Mouse (Mus musculus) forebrain, embryonic 16.5 days (tissue): ENCODE measurements around the gene C130079G13Rik. TPM values are rescaled to one million over a fixed set of nuclear protein-coding genes. Genes with fewer than 3 reads are reported as not detected.
"Not testable (repeated sequence)": the region's sequence is repeated elsewhere in the genome, so short reads cannot be mapped to it uniquely, and the experiment has no call there.

Experiments
- ATAC-seq: fragments of 200-750 bp; cut with Nextera tagmentation; 2 replicates; pipeline ENCODE4 v1.8.0; 2017; ENCODE audit warnings: mild to moderate bottlenecking, moderate library complexity
- H3K27ac ChIP-seq: fragments of 300-500 bp; sonication (generic); 2 replicates; pipeline ENCODE4 v1.5.1; 2014; ENCODE audit warnings: low read length, control low read depth
- H3K27me3 ChIP-seq: fragments of 300-500 bp; sonication (generic); replicated peaks from 2 replicates; pipeline ENCODE4 v1.6.1; 2014; ENCODE audit warnings: low read length; ENCODE audit not compliant: control insufficient read depth, insufficient read depth
- H3K36me3 ChIP-seq: fragments of 300-500 bp; sonication (generic); 2 replicates; pipeline ENCODE4 v1.6.1; 2014; ENCODE audit not compliant: control insufficient read depth, insufficient read depth
- H3K4me1 ChIP-seq: fragments of 300-500 bp; sonication (generic); replicated peaks from 2 replicates; pipeline ENCODE4 v1.6.1; 2014; ENCODE audit warnings: low read length; ENCODE audit not compliant: control insufficient read depth, insufficient read depth
- H3K4me2 ChIP-seq: fragments of 300-500 bp; sonication (generic); 2 replicates; pipeline ENCODE4 v1.6.1; 2014; ENCODE audit warnings: mild to moderate bottlenecking, low read length, control low read depth
- H3K4me3 ChIP-seq: fragments of 300-500 bp; sonication (generic); replicated peaks from 2 replicates; pipeline ENCODE4 v1.5.1; 2014; ENCODE audit warnings: mild to moderate bottlenecking, low read length, control low read depth
- H3K9ac ChIP-seq: fragments of 300-500 bp; sonication (generic); replicated peaks from 2 replicates; pipeline ENCODE4 v1.6.1; 2014; ENCODE audit warnings: low read depth, low read length, control low read depth
- H3K9me3 ChIP-seq: fragments of 300-500 bp; sonication (generic); 2 replicates; pipeline ENCODE4 v1.6.1; 2016; ENCODE audit warnings: low read length; ENCODE audit not compliant: control insufficient read depth
- WGBS: fragments of 180-500 bp; shearing (Covaris S2); extraction: QIAGEN DNeasy Blood & Tissue Kit; methylation state at CpG from one replicate; pipeline ENCODE4 v1.1.7; 2014; 5-methylcytosine and 5-hydroxymethylcytosine counted together
- polyA plus RNA-seq: library from polyadenylated mRNA; unstranded; fragments of >200 nt; fragmentation: Nextera tagmentation; extraction: Ambion mirVana; gene quantifications from 2 replicates; pipeline ENCODE4 v1.2.1, GENCODE M21; 2015

The C130079G13Rik gene
- not detected in 2 replicates for polyA plus RNA-seq

GRCm38 (mm10) chr3:59924914-59925313, at the start of gene C130079G13Rik:
C130079G13Rik (plus strand) TSS chr3:59925214.
- H3K9me3 ChIP-seq, result no peaks in the 10 kb centered on the region
- H3K27me3 ChIP-seq, result no peaks in the 10 kb centered on the region
- H3K27ac ChIP-seq, result no peak within 1 kb of the TSS
- H3K9ac ChIP-seq, result no peak within 1 kb of the TSS
- H3K4me1 ChIP-seq, result no peaks in the 10 kb centered on the region
- H3K4me2 ChIP-seq, result no peak within 1 kb of the TSS
- no peak for ATAC-seq
- H3K4me3 ChIP-seq, result no peak within 1 kb of the TSS
- no peaks in the 10 kb centered on the region for H3K36me3 ChIP-seq
- 90% methylated on average over 2 of the region's 2 CpGs for WGBS

- not testable (repeated sequence) for H3K27me3 ChIP-seq, H3K27ac ChIP-seq, H3K9me3 ChIP-seq, H3K4me2 ChIP-seq, H3K4me1 ChIP-seq, H3K36me3 ChIP-seq, ATAC-seq, H3K9ac ChIP-seq, H3K4me3 ChIP-seq
- WGBS, result 6% methylated on average over 1 of the region's 1 CpGs
These were observed 47.4 kb upstream of the C130079G13Rik start for GRCm38 (mm10) chr3:59877601-59878000.

- not testable (repeated sequence) for H3K4me1 ChIP-seq, H3K4me2 ChIP-seq, H3K4me3 ChIP-seq, H3K27me3 ChIP-seq, H3K27ac ChIP-seq, H3K9ac ChIP-seq, ATAC-seq, H3K36me3 ChIP-seq, H3K9me3 ChIP-seq
- 73% methylated on average over 7 of the region's 7 CpGs for WGBS
These were observed 45.0 kb upstream of the C130079G13Rik start for GRCm38 (mm10) chr3:59879801-59880554.

- Histone ChIP-seq H3K4me2 (no peak overlapping the region), H3K27ac (no peak overlapping the region), H3K9me3 (no peaks in the 10 kb centered on the region), H3K36me3 (no peaks in the 10 kb centered on the region), H3K27me3 (no peaks in the 10 kb centered on the region), H3K4me3 (no peak overlapping the region), H3K4me1 (no peaks in the 10 kb centered on the region), H3K9ac (no peak overlapping the region)
- no peak for ATAC-seq
- WGBS, result 90% methylated on average over 2 of the region's 2 CpGs
These were observed 31.7 kb upstream of the C130079G13Rik start for GRCm38 (mm10) chr3:59893276-59893675.

- ATAC-seq, result no peak
- WGBS, result 84% methylated on average over 1 of the region's 1 CpGs
- no peak overlapping the region for H3K9ac ChIP-seq
- no peak overlapping the region for H3K4me2 ChIP-seq
- no peak overlapping the region for H3K4me3 ChIP-seq
- H3K9me3 ChIP-seq, result no peaks in the 10 kb centered on the region
- H3K27ac ChIP-seq, result no peak overlapping the region
- H3K4me1 ChIP-seq, result no peaks in the 10 kb centered on the region
- H3K27me3 ChIP-seq, result no peaks in the 10 kb centered on the region
- H3K36me3 ChIP-seq, result no peaks in the 10 kb centered on the region
These were observed 9.6 kb downstream of the C130079G13Rik start for GRCm38 (mm10) chr3:59934621-59935020.

GRCm38 (mm10) chr3:59947294-59947950, 22.4 kb downstream of the C130079G13Rik start:
- Histone ChIP-seq H3K27ac (no peak overlapping the region), H3K36me3 (no peaks in the 10 kb centered on the region), H3K4me3 (no peak overlapping the region), H3K27me3 (no peaks in the 10 kb centered on the region), H3K9me3 (no peaks in the 10 kb centered on the region), H3K4me2 (no peak overlapping the region), H3K9ac (no peak overlapping the region), H3K4me1 (no peaks in the 10 kb centered on the region)
- no peak for ATAC-seq
- 93% methylated on average over 10 of the region's 10 CpGs for WGBS

GRCm38 (mm10) chr3:59970891-59971290, 45.9 kb downstream of the C130079G13Rik start:
- no peak for ATAC-seq
- Histone ChIP-seq H3K36me3 (no peaks in the 10 kb centered on the region), H3K27me3 (no peaks in the 10 kb centered on the region), H3K4me1 (no peaks in the 10 kb centered on the region), H3K9me3 (no peaks in the 10 kb centered on the region), H3K4me2 (no peak overlapping the region), H3K4me3 (no peak overlapping the region), H3K27ac (no peak overlapping the region), H3K9ac (no peak overlapping the region)
- 81% methylated on average over 5 of the region's 5 CpGs for WGBS

- Histone ChIP-seq H3K9ac (no peak overlapping the region), H3K36me3 (no peaks in the 10 kb centered on the region), H3K27ac (no peak overlapping the region), H3K9me3 (no peaks in the 10 kb centered on the region), H3K4me3 (no peak overlapping the region), H3K4me1 (no peaks in the 10 kb centered on the region), H3K4me2 (no peak overlapping the region), H3K27me3 (no peaks in the 10 kb centered on the region)
- no peak for ATAC-seq
These were observed 49.6 kb downstream of the C130079G13Rik start for GRCm38 (mm10) chr3:59974591-59974990.
